Mouse (Mus musculus): ENCODE measurements around the gene Arntl.

GRCm38 (mm10) chr7:113269921-113270320 is 62.7 kb downstream of the Arntl start:
- TF ChIP-seq CTCF (IDR thresholded peaks at IDR 0.05; ENCODE audit: low read depth, low read length) (no peak), TAL1 (conservative IDR thresholded peaks at IDR 0.05; ENCODE audit: low read depth, low read length) (no peak), GATA1 (IDR thresholded peaks at IDR 0.05; ENCODE audit: borderline replicate concordance, low read length) (no peak)

All from G1E (cell line).